Mouse (Mus musculus) liver, postnatal 0 days (tissue): ENCODE data around the gene En1. TPM values are rescaled to one million over a fixed set of nuclear protein-coding genes. Genes with fewer than 3 reads are reported as not detected.

Source experiments
- ATAC-seq: fragments of 200-750 bp; cut with Nextera tagmentation; 2 replicates; pipeline ENCODE4 v1.8.0; 2017; ENCODE audit warnings: mild to moderate bottlenecking, moderate library complexity
- DNase-seq: peaks from one replicate; pipeline ENCODE4 v3.0.0-alpha.2; 2016
- H3K27ac ChIP-seq: fragments of 300-500 bp; sonication (generic); 2 replicates; pipeline ENCODE4 v1.5.1; 2014; ENCODE audit warnings: antibody characterized with exemption, moderate library complexity, mild to moderate bottlenecking, low read depth
- H3K27me3 ChIP-seq: fragments of 300-500 bp; sonication (generic); 2 replicates; pipeline ENCODE4 v1.6.1; 2014; ENCODE audit warnings: low read length, control low read depth, mixed read lengths; ENCODE audit not compliant: insufficient read depth
- H3K36me3 ChIP-seq: fragments of 300-500 bp; sonication (generic); replicated peaks from 2 replicates; pipeline ENCODE4 v1.6.1; 2014; ENCODE audit warnings: mild to moderate bottlenecking, control low read depth, low read length, moderate library complexity, mixed read lengths; ENCODE audit not compliant: insufficient read depth
- H3K4me1 ChIP-seq: fragments of 300-500 bp; sonication (generic); 2 replicates; pipeline ENCODE4 v1.6.1; 2014; ENCODE audit warnings: antibody characterized with exemption, mild to moderate bottlenecking, control low read depth; ENCODE audit not compliant: insufficient read depth
- H3K4me2 ChIP-seq: fragments of 300-500 bp; sonication (generic); 2 replicates; pipeline ENCODE4 v1.6.1; 2014; ENCODE audit warnings: low read depth, mild to moderate bottlenecking, low read length, moderate library complexity, mixed read lengths
- H3K4me3 ChIP-seq: fragments of 300-500 bp; sonication (generic); 2 replicates; pipeline ENCODE4 v1.5.1; 2014; ENCODE audit warnings: low read depth, low read length
- H3K9ac ChIP-seq: fragments of 300-500 bp; sonication (generic); replicated peaks from 2 replicates; pipeline ENCODE4 v1.6.1; 2014; ENCODE audit warnings: mild to moderate bottlenecking, moderate library complexity
- H3K9me3 ChIP-seq: fragments of 300-500 bp; sonication (generic); 2 replicates; pipeline ENCODE4 v1.6.1; 2016; ENCODE audit warnings: mild to moderate bottlenecking, control low read depth, low read length, mixed read lengths
- CTCF ChIP-seq: sonication (generic); IDR thresholded peaks from 2 replicates; pipeline ENCODE4 v1.5.1; 2016; ENCODE audit warnings: antibody characterized with exemption, low read depth
- EP300 ChIP-seq: IDR thresholded peaks from 2 replicates; pipeline ENCODE4 v1.6.1; 2016; ENCODE audit warnings: antibody characterized with exemption, low read depth, mild to moderate bottlenecking
- WGBS: fragments of 180-500 bp; shearing (Covaris S2); extraction: QIAGEN DNeasy Blood & Tissue Kit; methylation state at CpG from one replicate; pipeline ENCODE4 v1.1.7; 2014; ENCODE audit not compliant: insufficient replicate concordance; 5-methylcytosine and 5-hydroxymethylcytosine counted together
- polyA plus RNA-seq: library from polyadenylated mRNA; unstranded; fragments of >200 nt; fragmentation: Nextera tagmentation; extraction: Ambion mirVana; gene quantifications from 2 replicates; pipeline ENCODE4 v1.2.1, GENCODE M21; 2015

En1 gene
- polyA plus RNA-seq, result not detected in 2 replicates

GRCm38 (mm10) chr1:120602031-120602730, at the start of gene En1:
Gene En1, plus strand, starts transcription at chr1:120602418.
- Histone ChIP-seq H3K27me3 (peaks cover 99% of the 10 kb centered on the region), H3K4me3 (peak within 1 kb of the TSS; percentile 38), H3K27ac (no peak within 1 kb of the TSS), H3K9me3 (no peaks in the 10 kb centered on the region), H3K4me2 (peak within 1 kb of the TSS; percentile 65), H3K9ac (no peak within 1 kb of the TSS), H3K36me3 (no peaks in the 10 kb centered on the region), H3K4me1 (peaks cover 6% of the 10 kb centered on the region; the same call in 1 of the 2 replicates)
- DNase-seq (no peak), ATAC-seq (no peak)
- no peak for TF ChIP-seq EP300
- TF ChIP-seq CTCF, result no peak
- WGBS, result under 1% methylated on average over 34 of the region's 35 CpGs

GRCm38 (mm10) chr1:120556926-120557846, 45.0 kb upstream of the En1 start:
- TF ChIP-seq CTCF, result no peak
- no peak for TF ChIP-seq EP300
- H3K36me3 ChIP-seq, result no peaks in the 10 kb centered on the region
- H3K27me3 ChIP-seq, result no peaks in the 10 kb centered on the region
- H3K9ac ChIP-seq, result no peak overlapping the region
- 73% methylated on average over 15 of the region's 15 CpGs for WGBS
- no peaks in the 10 kb centered on the region for H3K9me3 ChIP-seq
- no peak overlapping the region for H3K27ac ChIP-seq
- H3K4me2 ChIP-seq, result no peak overlapping the region
- no peak overlapping the region for H3K4me3 ChIP-seq
- H3K4me1 ChIP-seq, result no peaks in the 10 kb centered on the region
- ATAC-seq (no peak), DNase-seq (no peak)

DNA sequence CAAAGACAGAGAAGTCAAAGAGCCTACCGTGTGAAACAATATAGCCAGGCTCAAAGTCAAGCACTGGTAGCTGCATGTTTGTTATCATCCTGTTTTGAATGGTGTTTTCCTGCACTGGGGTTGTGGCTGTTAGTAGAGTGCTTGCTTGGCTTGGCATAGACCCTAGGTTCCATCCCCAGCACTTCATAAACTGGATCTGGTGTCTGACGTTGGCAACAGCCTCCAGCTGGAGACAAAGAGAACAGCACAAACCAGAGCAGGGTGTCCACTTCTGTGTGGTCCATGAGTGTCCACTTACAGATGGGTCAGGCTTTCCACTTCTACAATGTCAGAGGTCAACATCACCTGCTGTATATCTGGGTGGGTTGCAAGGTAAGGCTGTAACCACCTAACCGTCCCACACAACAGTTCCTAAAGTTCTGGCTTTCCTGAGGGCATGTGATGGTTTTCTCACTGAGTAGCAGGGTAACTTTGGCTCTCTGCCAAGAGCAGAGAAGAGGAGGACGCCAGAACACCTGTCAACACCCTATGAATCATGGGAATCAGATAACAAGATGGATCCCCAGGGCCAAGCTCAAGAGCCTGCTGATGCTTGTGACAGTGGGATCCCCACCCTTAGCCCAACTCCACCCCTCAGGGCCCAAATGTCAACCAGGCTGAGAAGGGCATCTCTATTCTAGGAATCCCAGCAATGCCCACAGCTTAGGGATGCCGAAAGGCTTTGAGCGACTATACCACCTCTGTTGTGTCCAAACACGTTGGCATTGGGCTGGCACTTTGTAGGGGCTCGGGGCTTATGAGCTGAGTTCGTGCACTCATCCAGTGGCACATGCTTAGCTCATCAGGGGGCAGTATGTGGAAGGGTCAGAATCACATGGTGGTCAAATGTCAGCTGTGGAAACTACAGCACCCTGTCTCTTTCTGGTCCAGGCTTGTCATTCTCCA, 43.6 kb upstream of the En1 start:
- Histone ChIP-seq H3K36me3 (no peaks in the 10 kb centered on the region), H3K9me3 (no peaks in the 10 kb centered on the region), H3K9ac (no peak overlapping the region), H3K4me3 (no peak overlapping the region), H3K27me3 (no peaks in the 10 kb centered on the region), H3K4me1 (no peaks in the 10 kb centered on the region), H3K4me2 (no peak overlapping the region), H3K27ac (no peak overlapping the region)
- TF ChIP-seq EP300 (no peak), CTCF (no peak)
- no peak for DNase-seq
- no peak for ATAC-seq
- 59% methylated on average over 9 of the region's 9 CpGs for WGBS

DNA sequence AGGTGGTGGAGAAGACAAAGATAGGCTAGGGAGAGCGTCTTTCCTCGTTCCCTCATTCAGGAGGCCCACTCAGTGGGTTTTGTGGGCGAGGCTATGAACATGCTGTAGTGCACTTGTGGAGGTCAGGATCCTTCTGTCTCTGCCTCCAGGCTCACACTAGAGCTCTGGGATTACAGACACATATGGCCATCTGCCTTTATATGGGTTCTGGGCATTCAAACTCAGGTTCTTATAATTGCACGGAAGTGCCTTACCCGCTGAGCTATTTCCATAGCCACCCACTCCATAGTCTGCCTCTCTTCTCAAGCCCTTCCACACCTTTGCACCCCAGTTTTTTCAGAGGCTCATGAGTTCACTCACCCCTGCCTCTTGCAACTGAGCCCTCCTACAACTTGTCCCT, 42.3 kb upstream of the En1 start:
- no peaks in the 10 kb centered on the region for H3K4me1 ChIP-seq
- no peaks in the 10 kb centered on the region for H3K9me3 ChIP-seq
- H3K27ac ChIP-seq, result no peak overlapping the region
- H3K9ac ChIP-seq, result no peak overlapping the region
- no peaks in the 10 kb centered on the region for H3K27me3 ChIP-seq
- no peak overlapping the region for H3K4me3 ChIP-seq
- WGBS, result 79% methylated on average over 5 of the region's 5 CpGs
- no peak for TF ChIP-seq CTCF
- TF ChIP-seq EP300, result no peak
- no peak for DNase-seq
- no peak overlapping the region for H3K4me2 ChIP-seq
- ATAC-seq, result no peak
- H3K36me3 ChIP-seq, result no peaks in the 10 kb centered on the region

- WGBS, result 64% methylated on average over 4 of the region's 4 CpGs
- Histone ChIP-seq H3K4me1 (no peaks in the 10 kb centered on the region), H3K27ac (no peak overlapping the region), H3K36me3 (no peaks in the 10 kb centered on the region), H3K4me3 (no peak overlapping the region), H3K9me3 (no peaks in the 10 kb centered on the region), H3K27me3 (0 out of 2 replicates have a peak, but pooled peaks cover 6% of the 10 kb centered on the region), H3K9ac (no peak overlapping the region), H3K4me2 (no peak overlapping the region)
- DNase-seq, result no peak
- no peak for ATAC-seq
- no peak for TF ChIP-seq CTCF
Measured at GRCm38 (mm10) chr1:120581306-120581705, 20.9 kb upstream of the En1 start.
